Mouse (Mus musculus): ENCODE measurements at regions not wholly inside any gene's neighbourhood (a gene's known extent, or its start where the extent isn't known, plus 50 kb on each side); places are given as distances from the start of the nearest gene placed in this dataset.

GRCm38 (mm10) chr1:142347111-142347510 is 1293.4 kb upstream of the B3galt2 start:
- DNase-seq (ENCODE audit: low read depth, low spot score), result peak; percentile 57
- no peak for TF ChIP-seq MYC (IDR thresholded peaks at IDR 0.05; ENCODE audit: low read depth, low read length)
- TF ChIP-seq NELFE (IDR thresholded peaks at IDR 0.05; ENCODE audit: low read depth, low read length), result no peak
- no peak for TF ChIP-seq ELF1 (IDR thresholded peaks at IDR 0.05; ENCODE audit: low read depth, low read length)
- TF ChIP-seq ZKSCAN1 (IDR thresholded peaks at IDR 0.05; ENCODE audit: low read depth, low read length), result no peak
- no peak for TF ChIP-seq POLR2AphosphoS2 (IDR thresholded peaks at IDR 0.05; ENCODE audit: low read length)
- TF ChIP-seq BHLHE40 (IDR thresholded peaks at IDR 0.05; ENCODE audit: borderline replicate concordance, low read depth, low read length), result no peak
- no peak for TF ChIP-seq USF2 (IDR thresholded peaks at IDR 0.05; ENCODE audit: borderline replicate concordance in 1 of 2, insufficient read depth in 1 of 2, low read depth in 1 of 2, low read length in 2 of 2)
- no peak for TF ChIP-seq GABPA (IDR thresholded peaks at IDR 0.05; ENCODE audit: low read depth, low read length)
- no peak for TF ChIP-seq UBTF (IDR thresholded peaks at IDR 0.05; ENCODE audit: borderline replicate concordance, insufficient read depth, low read depth, low read length)
- TF ChIP-seq ZMIZ1 (IDR thresholded peaks at IDR 0.05; ENCODE audit: low read depth, low read length), result no peak
- TF ChIP-seq POLR2A (IDR thresholded peaks at IDR 0.05; ENCODE audit: control insufficient read depth in 1 of 2, insufficient read depth in 1 of 2, low read depth in 1 of 2, low read length in 2 of 2, poor library complexity in 1 of 2), result no peak
- no peak for TF ChIP-seq MEF2A (IDR thresholded peaks at IDR 0.05; ENCODE audit: extremely low read depth, insufficient replicate concordance, low read depth, low read length, poor library complexity, severe bottlenecking)
- no peak for TF ChIP-seq CHD1 (IDR thresholded peaks at IDR 0.05; ENCODE audit: low read depth, low read length)
- TF ChIP-seq NRF1 (IDR thresholded peaks at IDR 0.05; ENCODE audit: insufficient read depth, low read depth, low read length, poor library complexity, severe bottlenecking), result no peak
- TF ChIP-seq ZC3H11A (IDR thresholded peaks at IDR 0.05; ENCODE audit: low read depth, low read length), result no peak
- no peak for TF ChIP-seq SMC3 (IDR thresholded peaks at IDR 0.05; ENCODE audit: low read depth, low read length)
- no peak for TF ChIP-seq JUND (IDR thresholded peaks at IDR 0.05; ENCODE audit: low read depth, low read length)
- no peak for TF ChIP-seq E2F4 (IDR thresholded peaks at IDR 0.05; ENCODE audit: borderline replicate concordance, low read depth, low read length)
- no peak for TF ChIP-seq TBP (IDR thresholded peaks at IDR 0.05; ENCODE audit: low read depth, low read length)
- TF ChIP-seq MYB (IDR thresholded peaks at IDR 0.05; ENCODE audit: low read depth, low read length), result no peak
- no peak for TF ChIP-seq MAFK (IDR thresholded peaks at IDR 0.05; ENCODE audit: borderline replicate concordance, low read depth, low read length)
- peak; percentile 76 for TF ChIP-seq GATA1 (IDR thresholded peaks at IDR 0.05; ENCODE audit: low read depth, low read length)
- peak; percentile 74 for TF ChIP-seq TCF12 (IDR thresholded peaks at IDR 0.05; ENCODE audit: low read depth, low read length)
- TF ChIP-seq EP300 (IDR thresholded peaks at IDR 0.05; ENCODE audit: low read depth in 1 of 2, low read length in 2 of 2), result peak; percentile 64 to 81
- TF ChIP-seq RCOR1 (IDR thresholded peaks at IDR 0.05; ENCODE audit: low read depth, low read length), result 0 out of 2 replicates have a peak, but pooled peaks have one; percentile 22
- no peak for TF ChIP-seq USF1 (IDR thresholded peaks at IDR 0.05; ENCODE audit: low read depth, low read length)
- TF ChIP-seq SIN3A (IDR thresholded peaks at IDR 0.05; ENCODE audit: low read length), result no peak
- TF ChIP-seq KAT2A (conservative IDR thresholded peaks at IDR 0.05; ENCODE audit: low read depth, low read length), result no peak
- TF ChIP-seq RAD21 (IDR thresholded peaks at IDR 0.05; ENCODE audit: low read depth, low read length), result no peak
- TF ChIP-seq MAX (IDR thresholded peaks at IDR 0.05; ENCODE audit: low read length), result no peak
- peak; percentile 32; the same call in 1 of the 2 replicates for TF ChIP-seq ETS1 (IDR thresholded peaks at IDR 0.05; ENCODE audit: low read depth, low read length)
- no peak for TF ChIP-seq POLR2AphosphoS5 (IDR thresholded peaks at IDR 0.05; ENCODE audit: borderline replicate concordance, low read depth, low read length)
- TF ChIP-seq CTCF (IDR thresholded peaks at IDR 0.05 in 2 of 3, conservative IDR thresholded peaks at IDR 0.05 in 1 of 3; ENCODE audit: control insufficient read depth in 1 of 3, insufficient read depth in 1 of 3, low read depth in 2 of 3, low read length in 3 of 3, poor library complexity in 1 of 3, severe bottlenecking in 1 of 3), result no peak
- no peak for TF ChIP-seq MAZ (IDR thresholded peaks at IDR 0.05; ENCODE audit: low read depth, low read length)
- Histone ChIP-seq H3K79me2 (ENCODE audit: control insufficient read depth, insufficient read depth, low read length, poor library complexity) (no peaks in the 10 kb centered on the region), H3K27me3 (ENCODE audit: control insufficient read depth in 1 of 2, insufficient read depth in 2 of 2, low read length in 2 of 2) (no peaks in the 10 kb centered on the region), H3K4me1 (ENCODE audit: control insufficient read depth in 1 of 2, insufficient read depth in 2 of 2, low read length in 2 of 2) (peaks cover 2 to 8% of the 10 kb centered on the region in 2 experiments; a peak in 3 of 4 replicates), H3K9me3 (replicated peaks; ENCODE audit: insufficient read depth, low read length) (no peaks in the 10 kb centered on the region), H3K4me3 (ENCODE audit: control insufficient read depth in 1 of 2, insufficient read depth in 1 of 2, low read depth in 2 of 2, low read length in 2 of 2) (no peak overlapping the region), H3K36me3 (ENCODE audit: control insufficient read depth in 1 of 2, insufficient read depth in 2 of 2, low read length in 2 of 2) (peaks cover 0 to 3% of the 10 kb centered on the region in 2 experiments; a peak in 2 of 4 replicates), H3K9ac (ENCODE audit: control insufficient read depth, low read depth, low read length, poor library complexity, severe bottlenecking) (no peak overlapping the region), H3K27ac (ENCODE audit: control insufficient read depth, low read depth, low read length) (no peak overlapping the region)
